ENCODE assay signal across 13 mouse cellular contexts in the genomic region with DNA sequence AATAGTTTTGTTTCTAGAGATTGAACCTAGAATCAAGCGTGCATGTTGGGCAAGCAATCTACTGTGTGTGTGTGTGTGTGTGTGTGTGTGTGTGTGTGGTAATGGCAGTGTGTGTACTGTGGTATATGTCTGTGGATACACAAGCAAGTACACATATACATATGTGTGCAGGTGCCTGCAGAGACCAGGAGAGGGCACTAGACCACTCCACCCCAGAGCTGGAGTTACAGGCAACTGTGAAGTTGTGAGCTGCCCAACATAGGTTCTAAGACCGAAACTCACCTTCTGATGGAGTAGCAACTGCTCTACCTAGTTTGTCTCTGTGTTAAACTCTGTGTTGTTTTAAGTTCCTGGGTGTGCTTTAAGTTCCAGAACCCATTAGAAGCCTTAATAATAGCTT.
DNase-seq lines count a peak whose midpoint lies in the region; ATAC-seq and TF ChIP-seq lines count a peak whose summit lies in the region.
"Had no signal": no experiment of that assay in that cellular context is flagged by ENCODE, and none has a peak within 500 bp of the region (broad histone marks: within the 10 kb centered on the region; RNA-seq: fewer than 3 reads in every experiment).

No protein-coding gene starts in this region.

- H3K36me3 ChIP-seq in kidney, postnatal 0 days (ENCODE audit: insufficient read depth, low read length), result no peaks in the 10 kb centered on the region
- H3K36me3 ChIP-seq in testis, adult 2 months (ENCODE audit: control insufficient read depth, insufficient read depth, low read length), result no peaks in the 10 kb centered on the region
- no peaks in the 10 kb centered on the region for H3K36me3 ChIP-seq in embryonic facial prominence, embryonic 12.5 days
- H3K36me3 ChIP-seq: G1E; heart, embryonic 10.5 days; midbrain, embryonic 15.5 days had no signal

- TF ChIP-seq CTCF in kidney, postnatal 0 days (IDR thresholded peaks at IDR 0.05; ENCODE audit: low read depth), result peak; percentile 56
- peak; percentile 4; the same call in 1 of the 2 replicates for TF ChIP-seq CTCF in testis, adult 2 months (IDR thresholded peaks at IDR 0.05; ENCODE audit: control insufficient read depth, insufficient read depth, insufficient replicate concordance, low read depth, low read length)

- H3K4me3 ChIP-seq in kidney, postnatal 0 days (replicated peaks; ENCODE audit: low read depth, low read length), result no peak overlapping the region
- no peak overlapping the region for H3K4me3 ChIP-seq in testis, adult 2 months (ENCODE audit: control insufficient read depth, low read depth, low read length)
- no peak overlapping the region for H3K4me3 ChIP-seq in embryonic facial prominence, embryonic 12.5 days
- H3K4me3 ChIP-seq: erythroblast, embryonic 14.5 days had no signal

- H3K9me3 ChIP-seq in kidney, postnatal 0 days (replicated peaks; ENCODE audit: low read length), result no peaks in the 10 kb centered on the region
- H3K9me3 ChIP-seq in embryonic facial prominence, embryonic 12.5 days, result peaks cover 3% of the 10 kb centered on the region; the same call in 1 of the 2 replicates
- H3K9me3 ChIP-seq: heart, embryonic 10.5 days; midbrain, embryonic 15.5 days had no signal

- no peak for TF ChIP-seq POLR2A in testis, adult 2 months (IDR thresholded peaks at IDR 0.05; ENCODE audit: control insufficient read depth, low read depth, low read length)

- no peaks in the 10 kb centered on the region for H3K27me3 ChIP-seq in kidney, postnatal 0 days (ENCODE audit: insufficient read depth, low read length)
- no peaks in the 10 kb centered on the region for H3K27me3 ChIP-seq in testis, adult 2 months (ENCODE audit: control insufficient read depth, insufficient read depth, low read length)
- H3K27me3 ChIP-seq in embryonic facial prominence, embryonic 12.5 days, result no peaks in the 10 kb centered on the region
- H3K27me3 ChIP-seq: midbrain, embryonic 15.5 days had no signal

- WGBS in kidney, postnatal 0 days, result 100% methylated on average over 2 of the region's 2 CpGs
- 97% methylated on average over 2 of the region's 2 CpGs for WGBS in embryonic facial prominence, embryonic 12.5 days

- no peak overlapping the region for H3K27ac ChIP-seq in kidney, postnatal 0 days
- H3K27ac ChIP-seq in testis, adult 2 months (ENCODE audit: control insufficient read depth, insufficient read depth, low read depth, low read length), result no peak overlapping the region
- H3K27ac ChIP-seq in embryonic facial prominence, embryonic 12.5 days, result peak overlapping the region; percentile 94; the same call in 1 of the 2 replicates
- H3K27ac ChIP-seq: left cerebral cortex, adult 2 months; midbrain, embryonic 15.5 days had no signal

- DNase-seq in kidney, postnatal 0 days (ENCODE audit: low spot score), result peak; percentile 19
- DNase-seq in kidney, adult 18-20 months, result no peak
- no peak for DNase-seq in testis, postnatal 14 days (ENCODE audit: low spot score)
- no peak for DNase-seq in heart, adult 8-10 months (ENCODE audit: low spot score)
- DNase-seq: kidney, postnatal 25 days had no signal

- no peak for ATAC-seq in kidney, postnatal 0 days (replicated peaks; ENCODE audit: low FRiP score, low read depth)
- no peak for ATAC-seq in embryonic facial prominence, embryonic 12.5 days (ENCODE audit: insufficient number of reproducible peaks, insufficient read depth, low FRiP score, low TSS enrichment)
- no peak for ATAC-seq in inflammation-experienced regulatory T-cells, adult 6 months
- ATAC-seq: midbrain, embryonic 15.5 days had no signal

- H3K9ac ChIP-seq in kidney, postnatal 0 days (ENCODE audit: low read depth, low read length), result no peak overlapping the region
- no peak overlapping the region for H3K9ac ChIP-seq in embryonic facial prominence, embryonic 12.5 days
- H3K9ac ChIP-seq: midbrain, embryonic 15.5 days had no signal

- 0 out of 2 replicates have a peak, but pooled peaks cover 5% of the 10 kb centered on the region for H3K4me1 ChIP-seq in kidney, postnatal 0 days (replicated peaks; ENCODE audit: insufficient read depth, low read length)
- H3K4me1 ChIP-seq in testis, adult 2 months (ENCODE audit: control insufficient read depth, insufficient read depth, low read length), result no peaks in the 10 kb centered on the region; the same call in none of the 2 replicates
- H3K4me1 ChIP-seq in embryonic facial prominence, embryonic 12.5 days, result peaks cover 33% of the 10 kb centered on the region

- no peak overlapping the region for H3K4me2 ChIP-seq in kidney, postnatal 0 days (ENCODE audit: low read length)
- no peak overlapping the region for H3K4me2 ChIP-seq in embryonic facial prominence, embryonic 12.5 days (replicated peaks)
